Mouse (Mus musculus): ENCODE data around the gene Prdm16. TPM values are rescaled to one million over a fixed set of nuclear protein-coding genes. Genes with fewer than 3 reads are reported as not detected.

Gene Prdm16
- total and polyA plus RNA-seq, 3 experiments, result not detected

GRCm38 (mm10) chr4:154521881-154522676 is 114.6 kb downstream of the Prdm16 start:
- H3K4me1 ChIP-seq (ENCODE audit: control insufficient read depth in 1 of 2, insufficient read depth in 2 of 2), result no peaks in the 10 kb centered on the region
- no peak overlapping the region for H3K4me2 ChIP-seq (ENCODE audit: insufficient read depth, low read depth, poor library complexity, severe bottlenecking)
- dilution Hi-C loops (cut with MboI; ENCODE audit: extremely low pct_ligation_motif_present, extremely low pct_unique_long_range_greater_than_20kb, low sequenced_read_pairs) (no loop called here), in situ Hi-C loops (cut with MboI; ENCODE audit: low pct_ligation_motif_present, low pct_unique_long_range_greater_than_20kb, low sequenced_read_pairs) (no loop called here)
- no peak overlapping the region for H3K9ac ChIP-seq (ENCODE audit: insufficient read depth, low read depth)
- no peak for DNase-seq (ENCODE audit: extremely low read depth)
- H3K36me3 ChIP-seq (replicated peaks in 1 of 2; ENCODE audit: control insufficient read depth in 1 of 2, insufficient read depth in 1 of 2, low read length in 1 of 2), result no peaks in the 10 kb centered on the region
- H3K27me3 ChIP-seq (replicated peaks), result no peaks in the 10 kb centered on the region
- no peak overlapping the region for H3K27ac ChIP-seq (ENCODE audit: insufficient read depth, low read depth)
- TF ChIP-seq ZKSCAN1 (IDR thresholded peaks at IDR 0.05; ENCODE audit: borderline replicate concordance, low read depth, low read length), result no peak
- no peak for TF ChIP-seq CHD2 (IDR thresholded peaks at IDR 0.05; ENCODE audit: low read length)
- no peak for TF ChIP-seq SMC3 (IDR thresholded peaks at IDR 0.05; ENCODE audit: low read depth, low read length)
- TF ChIP-seq MEF2A (IDR thresholded peaks at IDR 0.05; ENCODE audit: borderline replicate concordance, low read depth, low read length), result no peak
- no peak for TF ChIP-seq RCOR1 (conservative IDR thresholded peaks at IDR 0.05; ENCODE audit: low read depth, low read length)
- no peak for TF ChIP-seq IRF4 (IDR thresholded peaks at IDR 0.05; ENCODE audit: low read depth, low read length)
- TF ChIP-seq POLR2A (IDR thresholded peaks at IDR 0.05; ENCODE audit: low read depth, low read length), result no peak
- no peak for TF ChIP-seq MYC (IDR thresholded peaks at IDR 0.05; ENCODE audit: low read depth, low read length)
- peaks cover 95% of the 10 kb centered on the region for H3K9me3 ChIP-seq (replicated peaks; ENCODE audit: low read length)
- H3K79me2 ChIP-seq (replicated peaks; ENCODE audit: control insufficient read depth, extremely low read depth, insufficient read depth, poor library complexity, severe bottlenecking), result no peaks in the 10 kb centered on the region
- H3K4me3 ChIP-seq (replicated peaks in 1 of 3; ENCODE audit: low read depth in 2 of 3, low read length in 2 of 3, poor library complexity in 1 of 3), result no peak overlapping the region

DNA sequence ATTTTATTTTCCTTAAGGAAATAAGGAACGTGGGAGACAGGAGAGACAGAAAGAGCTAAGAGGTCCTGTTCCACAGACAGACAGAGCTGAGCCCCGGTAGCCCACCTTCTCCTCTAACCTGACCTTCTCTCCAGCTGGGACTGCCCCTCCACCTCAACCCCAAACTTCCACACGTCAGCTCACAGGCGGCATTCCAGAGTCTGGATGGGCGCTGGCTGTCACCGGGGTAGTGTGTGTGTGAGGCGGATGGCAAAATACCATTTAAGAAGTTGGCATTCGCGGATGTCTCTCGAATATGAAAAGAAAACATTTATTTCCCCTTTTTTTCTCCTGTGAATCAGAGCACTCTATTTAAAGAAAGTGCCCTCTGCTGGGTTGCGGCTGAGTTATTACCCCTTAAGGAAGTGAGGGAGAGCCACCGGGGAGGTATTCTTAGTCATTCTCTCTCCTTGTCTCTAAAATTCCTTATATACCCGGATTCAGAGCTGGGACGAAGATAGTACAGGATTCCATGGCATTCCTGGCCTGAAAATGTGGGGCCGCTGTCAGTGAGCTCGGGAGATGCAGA is 117.1 kb downstream of the Prdm16 start:
- in situ Hi-C loops (cut with MboI; ENCODE audit: low pct_ligation_motif_present, low pct_unique_long_range_greater_than_20kb, low sequenced_read_pairs), result no loop called here
- peaks cover 96% of the 10 kb centered on the region for H3K9me3 ChIP-seq (replicated peaks; ENCODE audit: low read length)
- TF ChIP-seq NRF1 (IDR thresholded peaks at IDR 0.05; ENCODE audit: low read depth, low read length) (no peak), EP300 (IDR thresholded peaks at IDR 0.05; ENCODE audit: low read length) (no peak), ZKSCAN1 (IDR thresholded peaks at IDR 0.05; ENCODE audit: borderline replicate concordance, low read depth, low read length) (no peak), BHLHE40 (IDR thresholded peaks at IDR 0.05; ENCODE audit: low read depth, low read length) (no peak), POLR2A (IDR thresholded peaks at IDR 0.05; ENCODE audit: low read depth, low read length) (no peak), KAT2A (IDR thresholded peaks at IDR 0.05; ENCODE audit: insufficient replicate concordance, low read length) (no peak), ZMIZ1 (IDR thresholded peaks at IDR 0.05; ENCODE audit: low read depth, low read length) (no peak), TCF12 (IDR thresholded peaks at IDR 0.05; ENCODE audit: low read depth, low read length) (no peak), MAZ (IDR thresholded peaks at IDR 0.05; ENCODE audit: low read depth, low read length) (no peak), E2F4 (IDR thresholded peaks at IDR 0.05; ENCODE audit: insufficient replicate concordance, low read depth, low read length) (no peak), JUND (conservative IDR thresholded peaks at IDR 0.05; ENCODE audit: low read depth, low read length) (no peak), USF2 (conservative IDR thresholded peaks at IDR 0.05; ENCODE audit: low read depth, low read length) (no peak), RCOR1 (conservative IDR thresholded peaks at IDR 0.05; ENCODE audit: low read depth, low read length) (no peak), ELF1 (IDR thresholded peaks at IDR 0.05; ENCODE audit: low read depth, low read length) (no peak), ETS1 (conservative IDR thresholded peaks at IDR 0.05; ENCODE audit: low read depth, low read length) (no peak), MAFK (IDR thresholded peaks at IDR 0.05; ENCODE audit: insufficient replicate concordance, low read length) (no peak), ZC3H11A (IDR thresholded peaks at IDR 0.05; ENCODE audit: low read depth, low read length) (no peak), MXI1 (IDR thresholded peaks at IDR 0.05; ENCODE audit: low read depth, low read length) (no peak), SIN3A (IDR thresholded peaks at IDR 0.05; ENCODE audit: low read length) (no peak), HCFC1 (IDR thresholded peaks at IDR 0.05; ENCODE audit: low read depth, low read length) (no peak)
- dilution Hi-C loops (cut with MboI; ENCODE audit: extremely low pct_ligation_motif_present, extremely low pct_unique_long_range_greater_than_20kb, low sequenced_read_pairs), result no loop called here
- no peak for DNase-seq (ENCODE audit: extremely low read depth)
- no peaks in the 10 kb centered on the region for H3K79me2 ChIP-seq (replicated peaks; ENCODE audit: control insufficient read depth, extremely low read depth, insufficient read depth, poor library complexity, severe bottlenecking)
- H3K36me3 ChIP-seq (replicated peaks in 1 of 2; ENCODE audit: control insufficient read depth in 1 of 2, insufficient read depth in 1 of 2, low read length in 1 of 2), result no peaks in the 10 kb centered on the region
- H3K27ac ChIP-seq (ENCODE audit: insufficient read depth, low read depth), result no peak overlapping the region
- H3K4me3 ChIP-seq (replicated peaks in 1 of 3; ENCODE audit: low read depth in 2 of 3, low read length in 2 of 3, poor library complexity in 1 of 3), result no peak overlapping the region
- H3K4me1 ChIP-seq (ENCODE audit: control insufficient read depth in 1 of 2, insufficient read depth in 2 of 2), result no peaks in the 10 kb centered on the region
- no peak overlapping the region for H3K4me2 ChIP-seq (ENCODE audit: insufficient read depth, low read depth, poor library complexity, severe bottlenecking)
- no peaks in the 10 kb centered on the region for H3K27me3 ChIP-seq (replicated peaks)
- no peak overlapping the region for H3K9ac ChIP-seq (ENCODE audit: insufficient read depth, low read depth)
